Mouse (Mus musculus): ENCODE measurements around the gene Rbm20. TPM values are rescaled to one million over a fixed set of nuclear protein-coding genes. Genes with fewer than 3 reads are reported as not detected.
A peak's percentile ranks its signal among the peaks of the same experiment; 100 is the strongest.

The Rbm20 gene
- total and polyA plus RNA-seq, 2 experiments from 2014 or later, result 0.86 to 1.9 TPM

DNA sequence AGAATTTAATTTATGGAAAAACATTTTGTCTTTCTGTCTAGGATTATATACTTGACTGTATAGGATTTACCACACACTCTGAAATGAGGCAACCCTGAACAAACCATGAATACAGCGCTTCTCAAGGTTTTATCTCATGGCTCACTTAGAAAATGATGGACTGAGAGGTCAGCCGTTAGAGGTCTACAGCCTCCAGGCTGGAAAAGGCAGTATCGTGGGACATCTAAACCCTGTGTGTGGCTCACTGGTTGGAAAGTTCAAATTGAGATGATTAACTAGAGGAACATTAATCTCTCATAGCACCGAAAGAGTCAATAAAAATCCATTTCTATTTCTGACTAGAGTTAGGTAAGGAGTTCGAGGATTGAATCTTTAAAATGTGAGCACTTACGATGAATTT, 152.9 kb downstream of the Rbm20 start:
- Histone ChIP-seq H3K9ac (replicated peaks; ENCODE audit: low read length) (no peak overlapping the region), H3K4me1 (ENCODE audit: insufficient read depth, low read length) (0 out of 2 replicates have a peak, but pooled peaks cover 7% of the 10 kb centered on the region), H3K9me3 (ENCODE audit: low read length) (no peaks in the 10 kb centered on the region), H3K27ac (no peak overlapping the region), H3K4me2 (ENCODE audit: low read depth, low read length) (no peak overlapping the region), H3K36me3 (ENCODE audit: insufficient read depth, low read length) (no peaks in the 10 kb centered on the region), H3K4me3 (ENCODE audit: low read length) (no peak overlapping the region), H3K27me3 (ENCODE audit: insufficient read depth, low read length) (no peaks in the 10 kb centered on the region)
- ATAC-seq, result no peak
- TF ChIP-seq CTCF (IDR thresholded peaks at IDR 0.05; ENCODE audit: low read depth), result no peak
- no peak for DNase-seq (ENCODE audit: low spot score)
- WGBS, result 63% methylated on average over 6 of the region's 6 CpGs

GRCm38 (mm10) chr19:53830407-53831163, 153.5 kb downstream of the Rbm20 start:
- H3K9ac ChIP-seq (replicated peaks; ENCODE audit: low read length), result no peak overlapping the region
- H3K27ac ChIP-seq, result 0 out of 2 replicates have a peak overlapping the region, but pooled peaks have one; percentile 5
- H3K27me3 ChIP-seq (ENCODE audit: insufficient read depth, low read length), result no peaks in the 10 kb centered on the region
- H3K4me3 ChIP-seq (ENCODE audit: low read length), result no peak overlapping the region
- no peak for TF ChIP-seq CTCF (IDR thresholded peaks at IDR 0.05; ENCODE audit: low read depth)
- H3K4me1 ChIP-seq (ENCODE audit: insufficient read depth, low read length), result 0 out of 2 replicates have a peak, but pooled peaks cover 7% of the 10 kb centered on the region
- peak; percentile 58 for DNase-seq (ENCODE audit: low spot score)
- H3K36me3 ChIP-seq (ENCODE audit: insufficient read depth, low read length), result no peaks in the 10 kb centered on the region
- ATAC-seq, result peak; percentile 91
- WGBS, result 8% methylated on average over 8 of the region's 8 CpGs
- H3K9me3 ChIP-seq (ENCODE audit: low read length), result no peaks in the 10 kb centered on the region
- no peak overlapping the region for H3K4me2 ChIP-seq (ENCODE audit: low read depth, low read length)

- no peak for TF ChIP-seq CTCF (IDR thresholded peaks at IDR 0.05; ENCODE audit: low read depth)
- WGBS, result 52% methylated on average over 3 of the region's 3 CpGs
- no peak overlapping the region for H3K4me2 ChIP-seq (ENCODE audit: low read depth, low read length)
- H3K36me3 ChIP-seq (ENCODE audit: insufficient read depth, low read length), result no peaks in the 10 kb centered on the region
- H3K4me3 ChIP-seq (ENCODE audit: low read length), result no peak overlapping the region
- peak; percentile 15; the same call in 1 of the 2 replicates for ATAC-seq
- H3K4me1 ChIP-seq (ENCODE audit: insufficient read depth, low read length), result 0 out of 2 replicates have a peak, but pooled peaks cover 7% of the 10 kb centered on the region
- H3K9me3 ChIP-seq (ENCODE audit: low read length), result no peaks in the 10 kb centered on the region
- H3K9ac ChIP-seq (replicated peaks; ENCODE audit: low read length), result no peak overlapping the region
- H3K27me3 ChIP-seq (ENCODE audit: insufficient read depth, low read length), result no peaks in the 10 kb centered on the region
- DNase-seq (ENCODE audit: low spot score), result no peak
- H3K27ac ChIP-seq, result no peak overlapping the region
Observed at GRCm38 (mm10) chr19:53831164-53831448, 154.0 kb downstream of the Rbm20 start.

GRCm38 (mm10) chr19:53832512-53832911, 155.4 kb downstream of the Rbm20 start:
- DNase-seq (ENCODE audit: low spot score), result no peak
- no peak overlapping the region for H3K4me3 ChIP-seq (ENCODE audit: low read length)
- H3K4me2 ChIP-seq (ENCODE audit: low read depth, low read length), result no peak overlapping the region
- 49% methylated on average over 7 of the region's 7 CpGs for WGBS
- no peak overlapping the region for H3K9ac ChIP-seq (replicated peaks; ENCODE audit: low read length)
- H3K36me3 ChIP-seq (ENCODE audit: insufficient read depth, low read length), result no peaks in the 10 kb centered on the region
- H3K9me3 ChIP-seq (ENCODE audit: low read length), result no peaks in the 10 kb centered on the region
- no peak for TF ChIP-seq CTCF (IDR thresholded peaks at IDR 0.05; ENCODE audit: low read depth)
- no peaks in the 10 kb centered on the region for H3K27me3 ChIP-seq (ENCODE audit: insufficient read depth, low read length)
- 0 out of 2 replicates have a peak, but pooled peaks cover 7% of the 10 kb centered on the region for H3K4me1 ChIP-seq (ENCODE audit: insufficient read depth, low read length)
- ATAC-seq, result no peak
- no peak overlapping the region for H3K27ac ChIP-seq

DNA sequence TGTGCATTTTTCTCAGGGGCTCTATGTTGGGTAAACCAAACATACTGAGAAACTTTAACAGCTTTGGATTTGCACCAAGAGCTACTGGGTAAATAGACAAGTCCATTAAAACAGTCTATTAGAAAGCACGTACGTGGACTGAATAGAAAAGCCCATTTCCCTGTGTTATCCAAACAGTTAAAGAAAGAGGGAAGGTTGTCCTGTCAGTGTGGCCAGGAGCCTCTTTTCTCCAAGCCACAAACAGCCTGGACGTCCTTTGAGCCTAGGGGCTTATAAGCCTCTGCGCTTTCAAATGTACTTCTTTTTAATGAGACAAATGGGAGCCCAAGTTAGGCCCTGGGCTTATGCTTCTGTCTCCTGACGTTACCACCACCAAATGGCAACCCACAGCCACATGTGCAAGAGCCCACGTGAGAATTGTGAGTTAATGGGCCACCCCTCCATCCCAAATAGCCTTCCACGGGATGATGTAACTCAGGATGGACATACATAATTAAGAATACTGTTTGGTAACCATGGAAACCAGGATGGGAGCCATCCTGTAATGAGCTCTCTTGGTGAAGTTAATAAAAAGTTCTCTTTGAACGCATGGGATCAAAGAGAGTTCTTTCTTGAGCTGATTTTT, 156.8 kb downstream of the Rbm20 start:
- Histone ChIP-seq H3K9me3 (ENCODE audit: low read length) (no peaks in the 10 kb centered on the region), H3K27me3 (ENCODE audit: insufficient read depth, low read length) (no peaks in the 10 kb centered on the region), H3K36me3 (ENCODE audit: insufficient read depth, low read length) (no peaks in the 10 kb centered on the region), H3K4me3 (ENCODE audit: low read length) (no peak overlapping the region), H3K27ac (no peak overlapping the region), H3K9ac (replicated peaks; ENCODE audit: low read length) (no peak overlapping the region), H3K4me1 (ENCODE audit: insufficient read depth, low read length) (0 out of 2 replicates have a peak, but pooled peaks cover 7% of the 10 kb centered on the region), H3K4me2 (ENCODE audit: low read depth, low read length) (no peak overlapping the region)
- DNase-seq (ENCODE audit: low spot score) (peak; percentile 35), ATAC-seq (no peak)
- WGBS, result 40% methylated on average over 8 of the region's 8 CpGs
- no peak for TF ChIP-seq CTCF (IDR thresholded peaks at IDR 0.05; ENCODE audit: low read depth)

DNA sequence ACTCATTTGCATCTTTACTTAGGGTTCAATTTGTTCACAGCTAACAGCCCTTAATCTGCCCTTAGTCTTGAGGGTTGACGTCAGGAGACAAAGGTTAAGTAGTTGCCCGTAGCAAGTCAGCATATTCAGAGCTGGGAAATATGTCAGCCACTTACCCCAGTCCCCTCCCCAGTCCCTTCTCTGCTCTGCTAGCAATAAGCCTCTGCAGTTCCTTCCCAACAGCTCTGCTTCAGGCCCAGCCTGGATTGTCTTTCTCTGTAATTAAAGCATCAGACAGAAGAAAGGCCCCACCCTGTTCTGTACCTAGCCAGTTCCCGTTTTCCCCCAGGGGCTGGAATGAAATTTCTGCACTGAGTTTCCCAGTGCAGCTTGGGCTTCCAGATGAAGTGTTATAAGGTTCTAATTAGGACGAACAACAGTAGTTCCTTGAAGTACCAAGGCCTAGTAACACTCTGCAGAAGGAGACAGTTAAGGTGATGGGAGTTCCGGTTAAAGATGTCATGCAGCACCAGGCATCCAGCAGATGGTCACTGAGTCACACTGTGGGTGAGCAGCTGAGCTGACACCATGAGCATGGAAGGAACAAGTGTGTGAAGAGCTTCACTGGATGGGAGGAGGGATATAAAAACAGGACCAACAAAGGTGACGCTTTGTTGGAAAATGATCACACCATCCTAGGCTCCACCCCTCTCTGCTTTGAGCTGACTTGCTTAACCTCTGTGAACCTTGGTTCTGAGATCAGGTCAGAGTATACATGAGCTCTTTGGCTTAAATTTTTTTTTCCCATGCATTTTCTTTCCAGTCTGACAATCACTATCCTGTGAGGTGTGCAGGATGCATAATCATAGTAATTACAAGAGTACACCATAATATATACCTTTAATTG, 159.7 kb downstream of the Rbm20 start:
- H3K4me1 ChIP-seq (ENCODE audit: insufficient read depth, low read length), result no peaks in the 10 kb centered on the region; the same call in 1 of the 2 replicates
- ATAC-seq (no peak), DNase-seq (ENCODE audit: low spot score) (peak; percentile 16)
- no peaks in the 10 kb centered on the region for H3K9me3 ChIP-seq (ENCODE audit: low read length)
- no peak overlapping the region for H3K4me3 ChIP-seq (ENCODE audit: low read length)
- H3K27me3 ChIP-seq (ENCODE audit: insufficient read depth, low read length), result no peaks in the 10 kb centered on the region
- WGBS, result 60% methylated on average over 6 of the region's 6 CpGs
- H3K27ac ChIP-seq, result no peak overlapping the region
- no peak for TF ChIP-seq CTCF (IDR thresholded peaks at IDR 0.05; ENCODE audit: low read depth)
- H3K9ac ChIP-seq (replicated peaks; ENCODE audit: low read length), result no peak overlapping the region
- no peaks in the 10 kb centered on the region for H3K36me3 ChIP-seq (ENCODE audit: insufficient read depth, low read length)
- H3K4me2 ChIP-seq (ENCODE audit: low read depth, low read length), result no peak overlapping the region
